15 mouse cellular contexts compared by ENCODE assay signal in the genomic region with DNA sequence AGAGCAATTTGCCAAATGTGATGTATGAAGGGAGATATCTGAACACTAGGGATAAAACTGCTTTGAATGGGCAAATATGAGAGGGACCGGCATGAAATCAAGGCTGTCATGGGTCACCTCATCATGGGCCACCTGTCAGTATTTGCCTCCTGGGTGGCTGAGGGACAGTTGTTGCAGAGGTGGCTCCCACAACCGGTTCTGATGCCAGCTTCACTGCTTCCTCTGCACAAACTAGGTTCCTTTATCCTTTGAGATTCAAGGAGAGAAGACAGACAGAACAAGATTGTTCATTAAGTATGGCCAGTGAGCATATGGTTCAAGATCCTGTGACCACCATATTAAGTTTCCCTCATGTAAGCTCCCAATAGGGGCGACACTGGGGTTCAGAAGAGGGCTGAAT.
DNase-seq lines count a peak whose midpoint lies in the region; ATAC-seq lines count a peak whose summit lies in the region.
"Had no signal": no experiment of that assay in that cellular context is flagged by ENCODE, and none has a peak within 500 bp of the region (broad histone marks: within the 10 kb centered on the region; RNA-seq: fewer than 3 reads in every experiment).

No protein-coding gene starts in this region.

- 0 out of 2 replicates have a peak, but pooled peaks have one; percentile 11 for ATAC-seq in kidney, embryonic 14.5 days (ENCODE audit: low FRiP score, low TSS enrichment)
- ATAC-seq in hindbrain, embryonic 12.5 days (ENCODE audit: low FRiP score), result no peak

- no peak overlapping the region for H3K9ac ChIP-seq in kidney, embryonic 14.5 days (ENCODE audit: low read depth, low read length)
- H3K9ac ChIP-seq in hindbrain, embryonic 12.5 days, result no peak overlapping the region
- H3K9ac ChIP-seq: liver, embryonic 15.5 days; stomach, embryonic 15.5 days had no signal

- H3K36me3 ChIP-seq in kidney, embryonic 14.5 days (ENCODE audit: control insufficient read depth, insufficient read depth, low read length), result no peaks in the 10 kb centered on the region
- no peaks in the 10 kb centered on the region for H3K36me3 ChIP-seq in hindbrain, embryonic 12.5 days
- no peaks in the 10 kb centered on the region for H3K36me3 ChIP-seq in midbrain, embryonic 10.5 days
- H3K36me3 ChIP-seq: liver, embryonic 15.5 days; stomach, embryonic 15.5 days had no signal

- H3K9me3 ChIP-seq in kidney, embryonic 14.5 days (ENCODE audit: control insufficient read depth, low read length), result no peaks in the 10 kb centered on the region
- H3K9me3 ChIP-seq in hindbrain, embryonic 12.5 days (replicated peaks), result no peaks in the 10 kb centered on the region
- H3K9me3 ChIP-seq in midbrain, embryonic 10.5 days (replicated peaks), result no peaks in the 10 kb centered on the region
- H3K9me3 ChIP-seq: liver, embryonic 15.5 days; stomach, embryonic 15.5 days had no signal

- H3K27ac ChIP-seq in kidney, embryonic 14.5 days (ENCODE audit: low read depth, low read length), result no peak overlapping the region
- H3K27ac ChIP-seq in hindbrain, embryonic 12.5 days, result no peak overlapping the region; the same call in 1 of the 2 replicates
- peak overlapping the region; percentile 82 for H3K27ac ChIP-seq in midbrain, embryonic 10.5 days (replicated peaks)
- H3K27ac ChIP-seq: liver, embryonic 15.5 days; stomach, embryonic 15.5 days had no signal

- 25% methylated on average over 3 of the region's 3 CpGs for WGBS in kidney, embryonic 14.5 days
- WGBS in hindbrain, embryonic 12.5 days, result 5% methylated on average over 3 of the region's 3 CpGs
- WGBS in midbrain, embryonic 10.5 days, result 27% methylated on average over 3 of the region's 3 CpGs

- H3K4me3 ChIP-seq in kidney, embryonic 14.5 days (ENCODE audit: low read length), result no peak overlapping the region
- H3K4me3 ChIP-seq in hindbrain, embryonic 12.5 days, result peak overlapping the region; percentile 24
- peak overlapping the region; percentile 43 for H3K4me3 ChIP-seq in midbrain, embryonic 10.5 days
- H3K4me3 ChIP-seq: liver, embryonic 15.5 days; stomach, embryonic 15.5 days had no signal

- no peak overlapping the region; the same call in 1 of the 2 replicates for H3K4me2 ChIP-seq in kidney, embryonic 14.5 days (replicated peaks; ENCODE audit: low read depth, low read length)
- H3K4me2 ChIP-seq in hindbrain, embryonic 12.5 days (replicated peaks), result peak overlapping the region; percentile 59
- H3K4me2 ChIP-seq: liver, embryonic 15.5 days; stomach, embryonic 15.5 days had no signal

- peaks cover 7% of the 10 kb centered on the region; the same call in 1 of the 2 replicates for H3K4me1 ChIP-seq in kidney, embryonic 14.5 days (ENCODE audit: control insufficient read depth, insufficient read depth, low read length)
- peaks cover 14% of the 10 kb centered on the region for H3K4me1 ChIP-seq in hindbrain, embryonic 12.5 days
- peaks cover 18% of the 10 kb centered on the region for H3K4me1 ChIP-seq in midbrain, embryonic 10.5 days
- H3K4me1 ChIP-seq: liver, embryonic 15.5 days had no signal

- no peak for DNase-seq in kidney, adult 8-10 months
- DNase-seq in midbrain, embryonic 10.5 days (ENCODE audit: low spot score), result no peak
- no peak for DNase-seq in gastrocnemius, postnatal 10 days
- no peak for DNase-seq in spleen, postnatal 14 days (ENCODE audit: low spot score in 2 of 2)
- no peak for DNase-seq in cerebellum, adult 18-20 months
- DNase-seq in adrenal gland, postnatal 4 days (ENCODE audit: low spot score in 2 of 2), result no peak
- DNase-seq: cerebellum, postnatal 36 days; kidney, postnatal 10 days; layer of hippocampus, postnatal 36 days; lung, postnatal 36 days; thymus, postnatal 36 days had no signal

- no peaks in the 10 kb centered on the region for H3K27me3 ChIP-seq in kidney, embryonic 14.5 days (ENCODE audit: control insufficient read depth, insufficient read depth, low read length)
- peaks cover 6% of the 10 kb centered on the region; the same call in 1 of the 2 replicates for H3K27me3 ChIP-seq in hindbrain, embryonic 12.5 days
- 0 out of 2 replicates have a peak, but pooled peaks cover 4% of the 10 kb centered on the region for H3K27me3 ChIP-seq in midbrain, embryonic 10.5 days (ENCODE audit: low read depth, poor library complexity, severe bottlenecking)
- H3K27me3 ChIP-seq: liver, embryonic 15.5 days; stomach, embryonic 15.5 days had no signal
